Mouse (Mus musculus) MEL (cell line): ENCODE data around the gene Rnaseh2c. TPM values are rescaled to one million over a fixed set of nuclear protein-coding genes. Genes with fewer than 3 reads are reported as not detected.

ENCODE experiments used
- DNase-seq: peaks from one replicate; pipeline ENCODE4 v3.0.0; 2011; ENCODE audit warnings: low read depth, low spot score
- H3K27ac ChIP-seq: 2 replicates; pipeline ENCODE4 v1.5.1; 2012; ENCODE audit warnings: low read depth, mild to moderate bottlenecking, control low read depth, low read length, moderate library complexity; ENCODE audit not compliant: control insufficient read depth
- H3K27me3 ChIP-seq, 2 experiments: fragments of 150-350 bp in 1 of 2; sonication (generic) in 1 of 2; 2 replicates each; pipeline ENCODE4 v1.6.1; 2012; ENCODE audit warnings: low read length in 2 of 2, mild to moderate bottlenecking in 2 of 2, improper control_type of control experiment in 1 of 2, moderate library complexity in 1 of 2; ENCODE audit not compliant: insufficient read depth in 2 of 2, control insufficient read depth in 1 of 2
- H3K36me3 ChIP-seq, 2 experiments: 2 replicates each; pipeline ENCODE4 v1.6.1; 2012 to 2014; ENCODE audit warnings: low read length in 2 of 2, improper control_type of control experiment in 1 of 2, inconsistent platforms in 1 of 2, mild to moderate bottlenecking in 1 of 2; ENCODE audit not compliant: insufficient read depth in 2 of 2, control insufficient read depth in 1 of 2
- H3K4me1 ChIP-seq, 2 experiments: fragments of 150-350 bp in 1 of 2; sonication (generic) in 1 of 2; 2 replicates each; pipeline ENCODE4 v1.6.1; 2012; ENCODE audit warnings: low read length in 2 of 2, improper control_type of control experiment in 1 of 2, mild to moderate bottlenecking in 1 of 2; ENCODE audit not compliant: insufficient read depth in 2 of 2, control insufficient read depth in 1 of 2
- H3K4me3 ChIP-seq, 2 experiments: fragments of 150-350 bp in 1 of 2; sonication (generic) in 1 of 2; 2 replicates each; pipeline ENCODE4 v1.5.1; 2012; ENCODE audit warnings: low read depth in 2 of 2, low read length in 2 of 2, mild to moderate bottlenecking in 2 of 2, moderate library complexity in 2 of 2, control low read depth in 1 of 2, improper control_type of control experiment in 1 of 2; ENCODE audit not compliant: control insufficient read depth in 1 of 2, insufficient read depth in 1 of 2
- H3K79me2 ChIP-seq: 2 replicates; pipeline ENCODE4 v1.6.1; 2012; ENCODE audit warnings: mild to moderate bottlenecking, low read length, moderate library complexity; ENCODE audit not compliant: control insufficient read depth, poor library complexity, insufficient read depth
- H3K9ac ChIP-seq: 2 replicates; pipeline ENCODE4 v1.6.1; 2012; ENCODE audit warnings: low read depth, mild to moderate bottlenecking, control low read depth, low read length, moderate library complexity; ENCODE audit not compliant: control insufficient read depth, poor library complexity, severe bottlenecking
- H3K9me3 ChIP-seq: fragments of 150-350 bp; sonication (generic); replicated peaks from 2 replicates; pipeline ENCODE4 v1.6.1; 2012; ENCODE audit warnings: mild to moderate bottlenecking, low read length, improper control_type of control experiment, moderate library complexity; ENCODE audit not compliant: insufficient read depth
- CHD2 ChIP-seq: IDR thresholded peaks from 2 replicates; pipeline ENCODE4 v1.6.1; 2011; ENCODE audit warnings: low read length, improper control_type of control experiment
- EP300 ChIP-seq, 2 experiments: IDR thresholded peaks; 2 replicates each; pipeline ENCODE4 v1.6.1; 2011; ENCODE audit warnings: improper control_type of control experiment in 2 of 2, low read length in 2 of 2, low read depth in 1 of 2, mild to moderate bottlenecking in 1 of 2
- GABPA ChIP-seq: IDR thresholded peaks from 2 replicates; pipeline ENCODE4 v1.6.1; 2012; ENCODE audit warnings: low read depth, mild to moderate bottlenecking, inconsistent platforms, low read length, improper control_type of control experiment, moderate library complexity
- GATA1 ChIP-seq: IDR thresholded peaks from 2 replicates; pipeline ENCODE4 v1.6.1; 2011; ENCODE audit warnings: low read depth, low read length, improper control_type of control experiment
- JUND ChIP-seq: IDR thresholded peaks from 2 replicates; pipeline ENCODE4 v1.6.1; 2011; ENCODE audit warnings: low read depth, mild to moderate bottlenecking, improper control_type of control experiment, low read length
- MAX ChIP-seq: IDR thresholded peaks from 2 replicates; pipeline ENCODE4 v1.6.1; 2011; ENCODE audit warnings: low read length, improper control_type of control experiment
- MXI1 ChIP-seq: IDR thresholded peaks from 2 replicates; pipeline ENCODE4 v1.6.1; 2011; ENCODE audit warnings: mild to moderate bottlenecking, low read depth, low read length, improper control_type of control experiment
- MYC ChIP-seq: IDR thresholded peaks from 2 replicates; pipeline ENCODE4 v1.6.1; 2011; ENCODE audit warnings: low read depth, mild to moderate bottlenecking, low read length, improper control_type of control experiment, moderate library complexity
- NRF1 ChIP-seq: IDR thresholded peaks from 2 replicates; pipeline ENCODE4 v1.6.1; 2014; ENCODE audit warnings: low read depth, mild to moderate bottlenecking, inconsistent platforms, low read length, improper control_type of control experiment, moderate library complexity; ENCODE audit not compliant: poor library complexity, insufficient read depth, severe bottlenecking
- POLR2AphosphoS2 ChIP-seq: IDR thresholded peaks from 2 replicates; pipeline ENCODE4 v1.6.1; 2011; ENCODE audit warnings: low read length, improper control_type of control experiment
- POLR2AphosphoS5 ChIP-seq: IDR thresholded peaks from 2 replicates; pipeline ENCODE4 v1.6.1; 2012; ENCODE audit warnings: low read depth, borderline replicate concordance, mild to moderate bottlenecking, inconsistent platforms, low read length, moderate library complexity, mixed read lengths
- RAD21 ChIP-seq: IDR thresholded peaks from 2 replicates; pipeline ENCODE4 v1.6.1; 2011; ENCODE audit warnings: mild to moderate bottlenecking, low read depth, low read length, improper control_type of control experiment
- RCOR1 ChIP-seq: IDR thresholded peaks from 2 replicates; pipeline ENCODE4 v1.6.1; 2012; ENCODE audit warnings: low read depth, mild to moderate bottlenecking, inconsistent platforms, low read length, improper control_type of control experiment
- SIN3A ChIP-seq: IDR thresholded peaks from 2 replicates; pipeline ENCODE4 v1.6.1; 2012; ENCODE audit warnings: low read length, improper control_type of control experiment, inconsistent platforms
- SMC3 ChIP-seq: IDR thresholded peaks from 2 replicates; pipeline ENCODE4 v1.6.1; 2011; ENCODE audit warnings: low read depth, low read length, improper control_type of control experiment
- TAL1 ChIP-seq: IDR thresholded peaks from 2 replicates; pipeline ENCODE4 v1.6.1; 2012; ENCODE audit warnings: mild to moderate bottlenecking, inconsistent platforms, low read length, moderate library complexity, mixed read lengths
- TBP ChIP-seq: IDR thresholded peaks from 2 replicates; pipeline ENCODE4 v1.8.0; 2011; ENCODE audit warnings: low read depth, low read length, improper control_type of control experiment
- TCF12 ChIP-seq: IDR thresholded peaks from 2 replicates; pipeline ENCODE4 v1.6.1; 2014; ENCODE audit warnings: low read depth, mild to moderate bottlenecking, inconsistent platforms, low read length, improper control_type of control experiment, moderate library complexity
- UBTF ChIP-seq: IDR thresholded peaks from 2 replicates; pipeline ENCODE4 v1.6.1; 2012; ENCODE audit warnings: low read depth, mild to moderate bottlenecking, inconsistent platforms, low read length, improper control_type of control experiment, moderate library complexity, borderline replicate concordance; ENCODE audit not compliant: insufficient read depth
- ZKSCAN1 ChIP-seq: IDR thresholded peaks from 2 replicates; pipeline ENCODE4 v1.6.1; 2012; ENCODE audit warnings: low read depth, mild to moderate bottlenecking, inconsistent platforms, low read length, improper control_type of control experiment, moderate library complexity
- polyA plus RNA-seq, 2 experiments: library from polyadenylated mRNA; stranded (reverse) in 1 of 2; unstranded in 1 of 2; fragments of >175 nt in 1 of 2; fragments of >200 nt in 1 of 2; gene quantifications; 2 replicates each; pipeline versions ENCODE4 v1.2.1 to v1.2.4; 2012; ENCODE audit warnings: low replicate concordance in 2 of 2, low read depth in 1 of 2; ENCODE audit not compliant: insufficient read length in 2 of 2, insufficient read depth in 1 of 2, missing spikeins in 1 of 2
- total RNA-seq: library from RNA; depleted of rRNA; stranded (reverse); fragments of 300-350 nt; gene quantifications from 2 replicates; pipeline ENCODE4 v1.2.3, GENCODE M21; 2012

Gene Rnaseh2c
- total and polyA plus RNA-seq, 3 experiments, result 109 to 165 TPM; not detected in 1

- Histone ChIP-seq H3K4me1 (peaks cover 0 to 9% of the 10 kb centered on the region in 2 experiments; a peak in 2 of 4 replicates), H3K27ac (no peak overlapping the region), H3K9me3 (no peaks in the 10 kb centered on the region), H3K79me2 (no peaks in the 10 kb centered on the region; the same call in 1 of the 2 replicates), H3K36me3 (peaks cover 0 to 7% of the 10 kb centered on the region in 2 experiments; a peak in 2 of 4 replicates), H3K27me3 (no peaks in the 10 kb centered on the region), H3K9ac (no peak overlapping the region), H3K4me3 (no peak overlapping the region)
- TF ChIP-seq RAD21, result no peak
- no peak for TF ChIP-seq POLR2AphosphoS5
- TF ChIP-seq GATA1, result no peak
- TF ChIP-seq JUND, result no peak
- no peak for TF ChIP-seq RCOR1
- TF ChIP-seq ZKSCAN1, result no peak
- no peak for TF ChIP-seq GABPA
- no peak for DNase-seq
These were observed 30.4 kb downstream of the Rnaseh2c start for GRCm38 (mm10) chr19:5632120-5632519.

- no peaks in the 10 kb centered on the region for H3K9me3 ChIP-seq
- TF ChIP-seq SMC3 (no peak), POLR2AphosphoS5 (no peak), MAX (no peak), TAL1 (no peak), SIN3A (no peak), CHD2 (no peak), ZKSCAN1 (no peak), TCF12 (no peak), MYC (no peak), EP300 (IDR thresholded peaks at IDR 0.05; ENCODE audit: low read depth in 1 of 2, low read length in 2 of 2) (peak; percentile 37 to 54; a peak in 2 of 4 replicates), POLR2AphosphoS2 (no peak), TBP (no peak), NRF1 (no peak), MXI1 (peak; percentile 33; the same call in 1 of the 2 replicates), JUND (no peak), UBTF (no peak), GATA1 (peak; percentile 79)
- DNase-seq, result no peak
- peak overlapping the region; percentile 97 for H3K9ac ChIP-seq
- H3K79me2 ChIP-seq, result peaks cover 16% of the 10 kb centered on the region
- H3K4me3 ChIP-seq, result peak overlapping the region; percentile 79 to 94
- H3K27ac ChIP-seq, result peak overlapping the region; percentile 60
- peaks cover 0 to 18% of the 10 kb centered on the region in 2 experiments; a peak in 3 of 4 replicates for H3K4me1 ChIP-seq
- peaks cover 2 to 12% of the 10 kb centered on the region in 2 experiments for H3K36me3 ChIP-seq
- H3K27me3 ChIP-seq, result no peaks in the 10 kb centered on the region
These were observed 34.4 kb downstream of the Rnaseh2c start for GRCm38 (mm10) chr19:5636036-5636570.
